Mouse (Mus musculus) G1E-ER4 (cell line): ENCODE data around the gene Rad51b. TPM values are rescaled to one million over a fixed set of nuclear protein-coding genes. Genes with fewer than 3 reads are reported as not detected.

Source experiments
- GATA1 ChIP-seq: IDR thresholded peaks from one replicate; pipeline ENCODE4 v1.8.0; 2012; ENCODE audit warnings: low read length, inconsistent platforms
- polyA plus RNA-seq: library from polyadenylated mRNA; stranded (reverse); fragments of >175 nt; gene quantifications from 2 replicates; pipeline ENCODE4 v1.2.3, GENCODE M21; 2012

Gene Rad51b
- polyA plus RNA-seq, 1 experiment = 0.42 TPM

GRCm38 (mm10) chr12:79393636-79394035, 96.6 kb downstream of the Rad51b start:
- TF ChIP-seq GATA1 = no peak

GRCm38 (mm10) chr12:79403992-79404391, 106.9 kb downstream of the Rad51b start:
- TF ChIP-seq GATA1 = no peak

GRCm38 (mm10) chr12:79404494-79404893, 107.4 kb downstream of the Rad51b start:
- TF ChIP-seq GATA1 = no peak

GRCm38 (mm10) chr12:79408677-79409076, 111.6 kb downstream of the Rad51b start:
- no peak for TF ChIP-seq GATA1

GRCm38 (mm10) chr12:79409126-79409860, 112.2 kb downstream of the Rad51b start:
- TF ChIP-seq GATA1 = no peak

GRCm38 (mm10) chr12:79412894-79413507, 115.9 kb downstream of the Rad51b start:
- TF ChIP-seq GATA1 = no peak

- TF ChIP-seq GATA1 = no peak
Observed at GRCm38 (mm10) chr12:79417360-79417759, 120.3 kb downstream of the Rad51b start.

GRCm38 (mm10) chr12:79420605-79421004, 123.5 kb downstream of the Rad51b start:
- no peak for TF ChIP-seq GATA1

GRCm38 (mm10) chr12:79429507-79430291, 132.6 kb downstream of the Rad51b start:
- TF ChIP-seq GATA1 = no peak

GRCm38 (mm10) chr12:79431138-79431537, 134.1 kb downstream of the Rad51b start:
- TF ChIP-seq GATA1 = no peak

- no peak for TF ChIP-seq GATA1
Observed at GRCm38 (mm10) chr12:79433724-79434442, 136.8 kb downstream of the Rad51b start.

GRCm38 (mm10) chr12:79435474-79435873, 138.4 kb downstream of the Rad51b start:
- no peak for TF ChIP-seq GATA1

- TF ChIP-seq GATA1 = no peak
Observed at GRCm38 (mm10) chr12:79436035-79436434, 139.0 kb downstream of the Rad51b start.

- no peak for TF ChIP-seq GATA1
Observed at GRCm38 (mm10) chr12:79436892-79437291, 139.8 kb downstream of the Rad51b start.

- TF ChIP-seq GATA1 = no peak
Observed at GRCm38 (mm10) chr12:79437572-79437971, 140.5 kb downstream of the Rad51b start.

GRCm38 (mm10) chr12:79439961-79440360, 142.9 kb downstream of the Rad51b start:
- no peak for TF ChIP-seq GATA1
